Mouse (Mus musculus) thymus, postnatal 10 days (tissue): ENCODE data around the gene Fancl.

Experiments
- DNase-seq, 2 experiments: peaks; one replicate each; pipeline ENCODE4 v3.0.0; 2021; ENCODE audit warnings: low spot score in 2 of 2

The Fancl gene

DNA sequence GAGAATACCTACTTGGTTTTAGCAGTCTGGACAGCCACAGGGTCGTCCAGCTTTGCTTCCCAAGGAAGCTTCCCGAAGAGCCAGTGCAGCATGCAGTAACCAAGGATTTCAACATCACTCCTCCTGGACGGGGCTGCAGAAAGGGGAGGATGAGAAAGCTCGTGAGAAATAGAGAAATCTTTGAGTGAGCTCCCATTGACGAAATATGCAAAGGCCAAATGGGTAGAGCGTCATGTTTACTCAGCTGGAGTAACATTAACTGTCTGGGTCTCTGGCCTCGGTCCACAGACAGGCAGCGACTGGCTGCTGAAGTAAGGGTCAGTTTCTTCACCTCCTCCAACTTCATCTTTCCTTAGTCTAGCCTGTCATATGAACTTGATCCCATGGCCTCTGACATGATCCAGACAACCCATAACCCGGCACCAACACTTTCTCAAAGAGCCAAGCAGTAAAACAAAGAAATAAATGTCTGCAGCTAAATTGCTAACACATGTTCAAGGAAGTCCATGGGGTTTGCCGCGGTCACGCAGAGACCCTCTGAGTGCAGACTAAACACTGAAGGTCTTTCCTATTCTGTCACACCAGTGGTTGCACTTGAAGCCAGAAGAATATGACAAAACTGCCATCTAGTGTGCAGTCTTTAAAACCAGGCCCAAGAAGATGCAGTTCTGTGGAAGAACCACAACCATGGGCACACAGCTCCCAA lies 104.0 kb downstream of the Fancl start:
- DNase-seq: no peak

DNA sequence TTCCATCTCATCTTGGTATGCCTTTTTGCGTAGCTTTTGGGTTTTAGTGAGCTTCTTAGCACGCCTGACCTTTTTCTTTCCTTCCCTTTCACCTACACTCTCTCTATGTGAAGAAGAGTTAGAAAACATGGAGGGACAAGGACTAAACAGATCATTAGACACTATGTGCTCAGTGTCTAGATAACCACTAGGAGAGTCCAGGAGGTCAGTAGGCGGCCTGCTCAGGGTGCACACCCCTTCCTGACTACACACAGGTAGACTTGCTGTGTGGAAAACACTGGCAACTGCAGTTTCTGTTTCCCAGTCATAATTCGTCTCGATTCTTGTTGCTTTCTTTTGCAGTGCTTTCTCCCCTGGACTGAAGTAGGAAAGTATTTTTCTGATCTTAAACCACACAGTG lies 110.0 kb downstream of the Fancl start:
- DNase-seq: no peak

DNA sequence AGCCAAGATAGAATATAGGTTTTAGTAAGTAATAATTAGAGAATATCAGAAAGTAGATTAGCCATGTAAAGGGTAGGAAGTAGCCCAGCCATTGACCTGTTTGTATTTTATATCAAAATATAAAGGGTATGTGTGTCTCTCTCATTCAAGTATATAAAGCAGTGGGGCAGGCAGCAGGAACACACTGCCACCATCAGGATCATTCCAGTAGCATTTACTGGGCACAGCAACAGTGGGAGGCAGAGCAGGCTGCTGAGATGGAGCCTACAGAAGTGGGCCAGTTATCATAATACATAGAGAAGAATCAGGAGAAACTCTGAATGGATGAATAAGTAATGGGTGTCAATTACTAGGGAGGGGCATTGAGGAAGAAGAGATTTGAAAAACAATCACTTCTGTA lies 127.7 kb downstream of the Fancl start:
- DNase-seq: no peak

DNA sequence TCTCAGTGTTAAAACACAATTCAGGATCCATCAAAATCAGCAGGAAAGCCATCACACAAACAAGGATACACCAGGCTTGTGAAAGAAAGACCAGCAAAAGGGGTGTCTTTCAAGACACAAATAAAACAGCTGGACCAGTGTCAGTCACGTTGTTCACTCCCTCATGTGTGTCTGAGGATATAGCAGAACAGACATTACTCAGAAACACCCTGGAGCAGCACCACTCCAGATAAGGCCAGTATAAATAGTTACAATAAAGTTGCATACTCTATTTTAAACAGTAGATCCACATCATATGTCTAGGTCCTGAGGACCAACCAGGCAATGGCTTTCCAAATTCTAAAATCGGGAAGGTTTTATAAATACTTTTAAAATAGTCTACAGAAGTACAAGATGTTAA lies 130.2 kb downstream of the Fancl start:
- no peak for DNase-seq

DNA sequence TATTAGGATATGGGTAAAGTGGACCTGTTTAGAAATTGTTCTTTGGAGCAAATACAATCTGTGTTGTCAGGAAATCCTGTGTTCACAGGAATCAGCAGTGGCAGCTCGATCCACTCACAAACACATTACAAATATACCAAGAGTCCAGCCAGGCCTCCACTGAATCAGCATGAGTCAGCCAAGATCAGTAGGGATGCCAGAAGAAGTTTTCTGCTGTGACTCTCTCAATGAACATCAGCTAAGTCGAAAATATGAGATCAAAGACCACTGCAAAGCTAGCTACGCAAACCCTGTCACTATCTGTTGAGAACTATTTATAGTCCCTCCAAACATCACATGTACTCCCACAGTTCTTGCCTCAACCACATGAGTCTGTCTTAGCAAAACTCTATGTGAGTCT lies 133.1 kb downstream of the Fancl start:
- no peak for DNase-seq
